Mouse (Mus musculus) adrenal gland, postnatal 10 days (tissue): ENCODE measurements at regions not wholly inside any gene's neighbourhood (a gene's known extent, or its start where the extent isn't known, plus 50 kb on each side); places are given as distances from the start of the nearest gene placed in this dataset.
"Not testable (repeated sequence)": the region's sequence is repeated elsewhere in the genome, so short reads cannot be mapped to it uniquely, and the experiment has no call there.

ENCODE experiments used
- DNase-seq: peaks from one replicate; pipeline ENCODE4 v3.0.0; 2021; ENCODE audit warnings: mixed read lengths

DNA sequence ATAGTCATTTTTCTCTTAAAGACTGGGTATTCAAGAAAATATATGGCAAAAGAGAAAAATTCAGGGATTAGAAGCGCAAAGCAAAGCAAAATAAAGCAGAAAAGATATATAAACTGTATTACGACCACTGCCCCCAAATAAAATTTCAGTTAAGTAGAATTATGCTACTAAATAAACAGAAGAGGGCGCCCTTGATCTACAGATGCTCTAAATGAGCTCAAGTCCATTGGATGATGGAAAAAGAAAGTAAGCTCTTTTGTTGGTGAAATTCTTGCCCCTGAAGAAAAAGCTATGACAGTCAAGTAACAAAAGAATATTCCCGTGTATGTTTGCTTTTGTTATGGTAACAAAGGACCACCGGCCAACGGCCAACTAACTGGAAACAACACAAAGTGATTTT lies 165.5 kb upstream of the Stk26 start:
- no peak for DNase-seq

GRCm38 (mm10) chrX:50657835-50658565 lies 182.8 kb upstream of the Stk26 start:
- DNase-seq = peak; percentile 41

GRCm38 (mm10) chrX:50657180-50657834 lies 183.5 kb upstream of the Stk26 start:
- no peak for DNase-seq

- DNase-seq = not testable (repeated sequence)
Observed at GRCm38 (mm10) chrX:50655380-50655779, 185.5 kb upstream of the Stk26 start.

GRCm38 (mm10) chrX:50641347-50641746 lies 199.5 kb upstream of the Stk26 start:
- no peak for DNase-seq

DNA sequence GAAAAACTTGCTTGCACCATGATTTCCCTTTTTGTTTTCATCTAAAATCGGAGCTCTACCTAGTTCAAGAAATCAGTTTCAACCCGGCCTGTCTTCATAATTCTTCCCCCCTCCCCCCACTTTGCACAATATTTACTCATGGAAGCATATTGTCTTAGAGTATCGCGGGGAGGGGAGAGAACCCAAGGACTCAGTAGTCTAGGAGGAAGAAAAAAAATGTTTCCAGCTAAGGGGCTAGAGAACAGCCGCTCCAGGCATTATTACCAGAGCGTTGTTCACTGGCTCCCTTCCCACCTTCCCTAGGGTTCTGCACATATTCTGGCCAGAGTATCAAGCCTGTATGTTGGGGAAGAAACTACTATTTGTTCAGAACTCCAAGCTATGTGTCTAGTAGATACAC lies 205.2 kb upstream of the Stk26 start:
- no peak for DNase-seq

- DNase-seq = peak; percentile 85
Observed at GRCm38 (mm10) chrX:50634842-50635615, 205.8 kb upstream of the Stk26 start.

DNA sequence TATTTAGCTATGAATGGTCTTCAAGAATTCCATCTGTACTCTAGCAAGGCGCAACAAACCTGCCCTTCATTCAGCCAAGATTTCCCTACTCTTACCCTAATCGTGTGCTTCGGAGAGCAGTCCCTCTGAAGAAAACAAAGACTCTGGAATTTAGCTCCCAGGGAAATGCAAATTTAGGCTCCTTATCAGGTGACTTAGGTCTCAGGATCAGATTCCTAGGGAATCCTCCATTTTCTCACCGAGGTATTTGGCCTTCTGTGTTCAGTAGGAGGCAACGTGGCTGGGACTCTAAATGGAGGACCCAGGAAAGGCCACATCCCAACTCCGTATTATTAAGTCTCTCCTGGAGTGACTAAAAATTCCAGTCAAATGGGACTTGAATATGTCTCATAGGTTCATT lies 204.2 kb upstream of the Olfr1324 start:
- DNase-seq = no peak

DNA sequence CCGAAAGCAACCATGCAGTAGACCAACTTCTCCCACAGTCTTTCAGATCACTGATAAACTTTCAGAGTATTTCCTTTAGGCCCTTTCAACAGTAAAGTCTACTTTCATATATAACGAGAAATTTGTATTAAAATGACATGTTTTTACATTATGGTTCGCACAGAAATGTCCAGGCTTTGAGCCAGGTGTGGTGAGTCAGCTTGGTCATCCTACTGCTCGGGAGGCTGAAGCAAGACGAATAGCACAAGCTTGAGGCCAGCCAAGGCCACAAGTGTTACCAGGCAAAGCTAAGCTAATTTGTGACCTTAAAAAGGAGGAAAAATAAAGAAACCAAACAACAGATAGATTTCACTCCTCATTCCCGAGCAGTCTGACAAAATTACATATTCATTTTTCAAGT lies 197.0 kb upstream of the Olfr1324 start:
- DNase-seq = no peak

DNA sequence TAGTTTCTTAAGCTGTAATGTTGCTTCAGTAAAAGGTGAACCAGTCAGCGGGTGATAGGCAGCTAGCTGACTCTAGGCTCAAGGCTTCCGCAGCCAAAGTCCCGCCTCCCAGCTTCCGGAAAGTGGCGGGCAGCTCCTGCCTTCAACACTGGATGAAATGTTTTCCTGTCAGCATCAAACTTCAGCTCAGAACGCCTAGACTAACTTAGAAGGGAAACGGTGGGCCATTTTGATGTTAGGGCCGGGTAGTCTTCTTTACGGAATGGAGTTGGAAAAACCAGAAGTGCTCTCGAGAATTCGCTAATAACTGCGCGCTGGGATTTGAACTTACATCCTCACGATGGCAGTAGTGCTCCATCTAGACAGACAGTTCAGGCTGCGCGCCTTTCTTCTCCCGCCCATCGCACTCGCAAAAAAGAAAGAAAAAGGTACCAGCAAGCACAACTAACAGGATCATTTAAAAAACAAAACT lies 194.7 kb upstream of the Olfr1324 start:
- DNase-seq = no peak

DNA sequence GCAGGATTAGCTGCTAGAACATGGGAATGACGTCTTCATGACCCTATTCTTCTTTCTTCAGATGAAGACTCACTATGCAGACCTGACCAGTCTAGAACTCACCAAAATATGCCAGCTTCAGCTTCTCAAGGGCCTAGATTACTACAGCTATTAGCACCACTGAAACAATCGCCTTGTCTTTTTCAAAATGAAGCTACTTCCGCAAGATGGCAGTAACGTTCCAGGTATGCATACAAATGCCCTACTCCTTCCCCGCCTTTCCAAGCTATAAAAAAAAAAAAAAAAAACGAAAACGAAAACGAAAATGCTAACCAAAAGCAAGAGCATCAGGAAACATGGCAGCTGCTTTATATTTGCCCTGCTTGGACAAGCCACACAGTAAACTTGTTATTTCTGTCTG lies 192.6 kb upstream of the Olfr1324 start:
- no peak for DNase-seq

GRCm38 (mm10) chrX:50619919-50620318 lies 191.6 kb upstream of the Olfr1324 start:
- DNase-seq = no peak

DNA sequence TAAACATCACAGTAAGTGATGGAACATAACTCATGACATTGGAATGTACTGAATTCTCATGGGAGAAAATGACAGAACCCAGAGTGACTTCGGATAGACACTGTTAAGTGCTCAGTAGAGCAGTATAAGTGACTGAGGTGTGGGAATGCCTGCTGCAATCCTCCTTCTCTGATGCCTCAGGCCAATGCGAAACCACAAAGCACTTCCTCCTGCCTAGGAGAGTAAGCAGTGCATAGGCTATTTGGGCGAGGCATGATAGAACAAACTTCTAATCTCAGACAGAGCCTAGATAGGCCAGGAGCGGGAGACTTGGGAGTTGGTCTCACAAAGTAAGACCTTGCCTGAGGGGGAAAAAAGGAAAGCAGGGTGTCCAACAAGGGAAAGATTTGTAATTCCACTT lies 190.6 kb upstream of the Olfr1324 start:
- no peak for DNase-seq

GRCm38 (mm10) chrX:50616920-50617319 lies 188.6 kb upstream of the Olfr1324 start:
- not testable (repeated sequence) for DNase-seq

DNA sequence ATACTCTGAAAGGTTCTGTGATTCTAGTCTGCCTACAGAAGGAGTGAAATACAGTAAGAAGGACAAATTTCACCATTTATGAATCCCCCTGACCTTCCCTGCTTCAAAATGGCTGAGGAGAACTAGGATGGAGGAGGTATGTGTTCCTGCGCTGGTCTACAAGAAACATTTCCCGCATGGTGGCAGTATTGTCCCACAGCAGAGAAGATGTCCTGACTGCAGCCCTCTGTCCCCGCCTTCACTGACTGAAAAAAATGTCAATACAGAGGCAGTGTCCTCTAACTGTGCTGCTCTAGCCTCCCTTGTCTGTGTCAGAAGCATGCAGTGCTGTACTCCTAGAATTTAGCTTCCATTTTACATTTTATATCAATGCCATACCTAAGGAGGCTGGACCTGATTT lies 186.6 kb upstream of the Olfr1324 start:
- not testable (repeated sequence) for DNase-seq

DNA sequence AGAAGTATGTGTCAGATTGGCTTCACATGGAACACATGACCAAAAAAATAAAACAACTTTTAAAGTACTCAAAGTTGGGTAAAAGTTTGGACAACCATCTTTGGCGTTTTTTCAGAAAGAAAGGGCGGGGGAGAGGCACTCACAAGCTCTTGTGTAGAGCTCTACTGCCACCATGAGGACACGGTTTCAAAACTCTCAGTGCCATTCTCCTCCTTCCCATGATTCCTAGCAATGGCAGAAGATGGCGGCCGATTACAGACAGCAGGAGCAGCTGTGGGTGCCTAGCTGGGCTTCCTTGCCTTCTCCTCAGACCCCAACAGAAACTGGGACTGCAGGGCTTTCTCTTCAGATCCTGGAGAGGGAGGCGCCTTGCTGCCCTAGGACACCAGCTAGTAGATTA lies 186.1 kb upstream of the Olfr1324 start:
- not testable (repeated sequence) for DNase-seq

GRCm38 (mm10) chrX:50611765-50612591 lies 183.7 kb upstream of the Olfr1324 start:
- DNase-seq = no peak

DNA sequence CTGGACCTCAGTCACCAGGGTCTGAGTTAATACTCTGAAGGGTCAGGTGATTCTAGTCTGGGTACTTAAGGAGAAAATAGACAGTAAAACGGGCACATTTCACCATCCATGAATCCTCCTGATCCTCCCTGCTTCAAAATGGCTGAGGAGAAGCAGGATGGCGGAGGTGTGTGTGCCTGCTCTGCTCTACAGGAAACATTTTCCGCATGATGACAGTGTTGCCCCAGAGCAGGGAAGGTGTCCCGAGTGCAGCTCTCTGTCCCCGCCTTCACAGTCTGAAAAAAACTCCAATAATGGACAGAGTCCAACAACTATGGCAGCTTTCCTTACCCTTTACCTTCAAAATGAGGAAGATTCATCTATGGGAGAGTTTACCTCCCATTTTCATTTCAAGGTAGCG lies 179.8 kb upstream of the Olfr1324 start:
- not testable (repeated sequence) for DNase-seq

GRCm38 (mm10) chrX:50607636-50608035 lies 179.3 kb upstream of the Olfr1324 start:
- no peak for DNase-seq

DNA sequence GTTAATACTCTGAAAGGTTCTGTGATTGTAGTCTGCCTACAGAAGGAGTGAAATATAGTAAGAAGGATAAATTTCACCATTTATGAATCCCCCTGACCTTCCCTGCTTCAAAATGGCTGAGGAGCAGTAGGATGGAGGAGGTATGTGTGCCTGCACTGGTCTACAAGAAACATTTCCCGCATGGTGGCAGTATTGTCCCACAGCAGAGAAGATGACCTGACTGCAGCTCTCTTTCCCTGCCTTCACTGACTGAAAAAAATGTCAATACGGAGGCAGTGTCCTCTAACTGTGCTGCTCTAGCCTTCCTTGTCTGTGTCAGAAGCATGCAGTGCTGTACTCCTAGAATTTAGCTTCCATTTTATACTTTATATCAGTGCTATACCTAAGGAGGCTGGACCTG lies 177.2 kb upstream of the Olfr1324 start:
- not testable (repeated sequence) for DNase-seq

DNA sequence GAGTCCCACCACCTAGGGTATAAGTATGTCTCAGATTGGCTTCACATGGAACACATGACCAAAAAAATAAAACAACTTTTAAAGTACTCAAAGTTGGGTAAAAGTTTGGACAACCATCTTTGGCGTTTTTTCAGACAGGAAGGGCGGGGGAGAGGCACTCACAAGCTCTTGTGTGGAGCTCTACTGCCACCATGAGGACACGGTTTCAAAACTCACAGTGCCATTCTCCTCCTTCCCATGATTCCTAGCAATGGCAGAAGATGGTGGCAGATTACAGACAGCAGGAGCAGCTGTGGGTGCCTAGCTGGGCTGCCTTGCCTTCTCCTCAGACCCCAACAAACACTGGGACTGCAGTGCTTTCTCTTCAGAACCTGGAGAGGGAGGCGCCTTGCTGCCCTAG lies 176.7 kb upstream of the Olfr1324 start:
- not testable (repeated sequence) for DNase-seq

DNA sequence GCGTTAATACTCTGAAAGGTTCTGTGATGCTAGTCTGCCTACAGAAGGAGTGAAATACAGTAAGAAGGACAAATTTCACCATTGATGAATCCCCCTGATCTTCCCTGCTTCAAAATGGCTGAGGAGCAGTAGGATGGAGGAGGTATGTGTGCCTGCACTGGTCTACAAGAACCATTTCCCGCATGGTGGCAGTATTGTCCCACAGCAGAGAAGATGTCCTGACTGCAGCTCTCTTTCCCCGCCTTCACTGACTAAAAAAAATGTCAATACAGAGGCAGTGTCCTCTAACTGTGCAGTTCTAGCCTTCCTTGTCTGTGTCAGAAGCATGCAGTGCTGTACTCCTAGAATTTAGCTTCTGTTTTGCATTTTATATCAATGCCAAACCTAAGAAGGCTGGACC lies 174.6 kb upstream of the Olfr1324 start:
- not testable (repeated sequence) for DNase-seq
